Comparison of ENCODE assay signal across 24 mouse cellular contexts in the genomic region with DNA sequence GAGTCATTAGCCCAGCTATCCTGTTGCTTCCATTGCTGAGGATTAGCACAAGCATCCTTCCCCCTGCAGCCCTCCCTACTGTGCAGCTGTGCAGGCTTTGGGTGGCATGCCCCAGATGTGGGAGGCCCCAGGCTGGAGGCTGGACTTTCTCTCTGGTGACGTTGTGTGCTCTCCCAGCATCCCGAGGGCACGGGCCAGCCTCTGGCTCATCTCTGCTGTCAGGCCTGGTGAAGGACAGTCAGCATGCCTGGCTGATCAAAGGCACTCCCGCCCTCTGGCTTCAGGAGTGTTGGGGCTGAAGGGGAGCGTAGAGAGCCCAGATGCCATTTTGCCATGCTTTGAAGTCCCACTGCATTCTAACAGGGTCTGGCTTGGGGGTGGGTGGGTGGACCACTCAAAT. TPM values are rescaled to one million over a fixed set of nuclear protein-coding genes. Genes with fewer than 3 reads are reported as not detected.
A peak's percentile ranks its signal among the peaks of the same experiment; 100 is the strongest.
DNase-seq lines count a peak whose midpoint lies in the region; ATAC-seq lines count a peak whose summit lies in the region.
"Had no signal": no experiment of that assay in that cellular context is flagged by ENCODE, and none has a peak within 500 bp of the region (broad histone marks: within the 10 kb centered on the region; RNA-seq: fewer than 3 reads in every experiment).

No protein-coding gene starts in this region.

- H3K27me3 ChIP-seq in kidney, embryonic 15.5 days: peaks cover 65% of the 10 kb centered on the region
- peaks cover 100% of the 10 kb centered on the region for H3K27me3 ChIP-seq in embryonic facial prominence, embryonic 10.5 days (replicated peaks; ENCODE audit: low read depth, poor library complexity, severe bottlenecking)

- 39% methylated on average over 5 of the region's 5 CpGs for WGBS in kidney, embryonic 15.5 days
- WGBS in embryonic facial prominence, embryonic 10.5 days: 46% methylated on average over 5 of the region's 5 CpGs

- H3K4me1 ChIP-seq in kidney, embryonic 15.5 days: peaks cover 8% of the 10 kb centered on the region
- no peaks in the 10 kb centered on the region for H3K4me1 ChIP-seq in embryonic facial prominence, embryonic 10.5 days
- H3K4me1 ChIP-seq: forebrain, embryonic 12.5 days; hindbrain, embryonic 12.5 days had no signal

- H3K36me3 ChIP-seq in kidney, embryonic 15.5 days: no peaks in the 10 kb centered on the region
- no peaks in the 10 kb centered on the region for H3K36me3 ChIP-seq in embryonic facial prominence, embryonic 10.5 days (replicated peaks)
- H3K36me3 ChIP-seq: embryonic facial prominence, embryonic 13.5 days; forebrain, embryonic 12.5 days; G1E; heart, embryonic 10.5 days; hindbrain, embryonic 12.5 days had no signal

- no peaks in the 10 kb centered on the region for H3K9me3 ChIP-seq in kidney, embryonic 15.5 days (replicated peaks)
- no peaks in the 10 kb centered on the region for H3K9me3 ChIP-seq in embryonic facial prominence, embryonic 10.5 days
- H3K9me3 ChIP-seq: embryonic facial prominence, embryonic 13.5 days; forebrain, embryonic 12.5 days; G1E; heart, embryonic 10.5 days; hindbrain, embryonic 12.5 days had no signal

- H3K4me2 ChIP-seq in kidney, embryonic 15.5 days: no peak overlapping the region
- H3K4me2 ChIP-seq: embryonic facial prominence, embryonic 13.5 days; forebrain, embryonic 12.5 days; hindbrain, embryonic 12.5 days had no signal

- H3K27ac ChIP-seq in kidney, embryonic 15.5 days: no peak overlapping the region
- no peak overlapping the region for H3K27ac ChIP-seq in embryonic facial prominence, embryonic 10.5 days (replicated peaks)
- H3K27ac ChIP-seq: embryonic facial prominence, embryonic 13.5 days; forebrain, embryonic 12.5 days; heart, embryonic 10.5 days; hindbrain, embryonic 12.5 days had no signal

- DNase-seq in adrenal gland, adult (ENCODE audit: inconsistent age in 2 of 2, low spot score in 1 of 2): peak; percentile 71 to 75
- no peak for DNase-seq in adrenal gland, adult 18-20 months (ENCODE audit: low spot score in 2 of 2)
- no peak for DNase-seq in kidney, adult 11 months
- peak; percentile 31 for DNase-seq in retina, postnatal 1 day
- DNase-seq in retina, embryonic 14.5 days (ENCODE audit: low spot score): no peak
- DNase-seq in embryonic facial prominence, embryonic 10.5 days (ENCODE audit: low spot score): peak; percentile 29
- no peak for DNase-seq in gastrocnemius, postnatal 4 days (ENCODE audit: low spot score in 2 of 2)
- DNase-seq: B cell, adult 2 months; cerebellum, adult 2 months; cerebellum, postnatal 10 days; embryo, embryonic 11 days; gastrocnemius, postnatal 10 days; heart, postnatal 10 days; heart, postnatal 4 days had no signal

- ATAC-seq in kidney, embryonic 15.5 days (replicated peaks; ENCODE audit: low FRiP score): peak; percentile 63; the same call in 1 of the 2 replicates
- ATAC-seq: CD4-positive, CD25-positive, alpha-beta regulatory T cell, adult 4 months; forebrain, embryonic 16.5 days; hindbrain, embryonic 16.5 days; inflammation-experienced regulatory T-cells, adult 6 months had no signal

- H3K4me3 ChIP-seq in kidney, embryonic 15.5 days (replicated peaks): no peak overlapping the region
- H3K4me3 ChIP-seq in embryonic facial prominence, embryonic 10.5 days: no peak overlapping the region
- H3K4me3 ChIP-seq: embryonic facial prominence, embryonic 13.5 days; forebrain, embryonic 12.5 days; heart, embryonic 10.5 days; hindbrain, embryonic 12.5 days had no signal

- H3K9ac ChIP-seq in kidney, embryonic 15.5 days: no peak overlapping the region
- H3K9ac ChIP-seq: embryonic facial prominence, embryonic 13.5 days; forebrain, embryonic 12.5 days; hindbrain, embryonic 12.5 days had no signal

RNA-seq across cellular contexts. Expression of gene Pja1, which starts 24.3 kb away (rescaled TPM):
- total RNA-seq in adrenal gland, adult 18-20 months (2021): 100 to 1,000 TPM; 164 to 177 TPM
- 188 and 195 TPM in 2 replicates for polyA plus RNA-seq in kidney, embryonic 15.5 days (2015; fragmentation: Nextera tagmentation; extraction: Ambion mirVana)
- polyA plus RNA-seq in embryonic facial prominence, embryonic 10.5 days (2016; fragmentation: Nextera tagmentation; extraction: Ambion mirVana): 181 and 185 TPM in 2 replicates
- 10 to 100 TPM; 59.4 to 67.5 TPM for total RNA-seq in gastrocnemius, postnatal 4 days (2021)

Comparison
In these comparisons a context has a peak if more than half of its experiments do, and no peak if none do; other contexts are left out.
1. DNase-seq: peak in adrenal gland, adult (2 of 2), retina, postnatal 1 day (single experiment) and embryonic facial prominence, embryonic 10.5 days (single experiment); none in adrenal gland, adult 18-20 months (0 of 2), kidney, adult 11 months (single experiment), retina, embryonic 14.5 days (single experiment) and gastrocnemius, postnatal 4 days (0 of 2).